Mouse (Mus musculus) spleen, adult 18-20 months (tissue): ENCODE data around the gene Rbfox3.
A peak's percentile ranks its signal among the peaks of the same experiment; 100 is the strongest.

ENCODE experiments used
- DNase-seq, 2 experiments: peaks; one replicate each; pipeline ENCODE4 v3.0.0; 2022; ENCODE audit warnings: mixed read lengths in 2 of 2

Rbfox3 gene

GRCm38 (mm10) chr11:118581019-118581418, 330.4 kb downstream of the Rbfox3 start:
- DNase-seq: no peak

GRCm38 (mm10) chr11:118579622-118580021, 331.8 kb downstream of the Rbfox3 start:
- DNase-seq: no peak

- no peak for DNase-seq
These were observed 334.1 kb downstream of the Rbfox3 start for GRCm38 (mm10) chr11:118577271-118577670.

GRCm38 (mm10) chr11:118576611-118577010, 334.8 kb downstream of the Rbfox3 start:
- DNase-seq: no peak

GRCm38 (mm10) chr11:118574418-118574817, 337.0 kb downstream of the Rbfox3 start:
- DNase-seq: no peak

- peak in 1 of 2 experiments; percentile 28 for DNase-seq
These were observed 337.8 kb downstream of the Rbfox3 start for GRCm38 (mm10) chr11:118573569-118573968.

GRCm38 (mm10) chr11:118573000-118573399, 338.4 kb downstream of the Rbfox3 start:
- DNase-seq: no peak

- DNase-seq: no peak
These were observed 341.2 kb downstream of the Rbfox3 start for GRCm38 (mm10) chr11:118570164-118570563.

GRCm38 (mm10) chr11:118569571-118570062, 341.8 kb downstream of the Rbfox3 start:
- DNase-seq: no peak

GRCm38 (mm10) chr11:118563877-118564276, 347.5 kb downstream of the Rbfox3 start:
- no peak for DNase-seq

- no peak for DNase-seq
These were observed 348.6 kb downstream of the Rbfox3 start for GRCm38 (mm10) chr11:118562847-118563246.

GRCm38 (mm10) chr11:118558193-118558592, 353.2 kb downstream of the Rbfox3 start:
- DNase-seq: no peak

GRCm38 (mm10) chr11:118555631-118556030, 355.8 kb downstream of the Rbfox3 start:
- no peak for DNase-seq

GRCm38 (mm10) chr11:118554542-118554941, 356.9 kb downstream of the Rbfox3 start:
- no peak for DNase-seq

- no peak for DNase-seq
These were observed 357.5 kb downstream of the Rbfox3 start for GRCm38 (mm10) chr11:118553926-118554325.

GRCm38 (mm10) chr11:118553001-118553400, 358.4 kb downstream of the Rbfox3 start:
- DNase-seq: no peak

- DNase-seq: no peak
These were observed 358.9 kb downstream of the Rbfox3 start for GRCm38 (mm10) chr11:118552478-118552877.

GRCm38 (mm10) chr11:118551705-118552104, 359.7 kb downstream of the Rbfox3 start:
- no peak for DNase-seq

- no peak for DNase-seq
These were observed 360.4 kb downstream of the Rbfox3 start for GRCm38 (mm10) chr11:118550773-118551520.

GRCm38 (mm10) chr11:118548242-118548641, 363.2 kb downstream of the Rbfox3 start:
- no peak for DNase-seq

- no peak for DNase-seq
These were observed 365.1 kb downstream of the Rbfox3 start for GRCm38 (mm10) chr11:118546269-118546668.

- DNase-seq: no peak
These were observed 365.7 kb downstream of the Rbfox3 start for GRCm38 (mm10) chr11:118545690-118546089.

- no peak for DNase-seq
These were observed 366.8 kb downstream of the Rbfox3 start for GRCm38 (mm10) chr11:118544564-118544963.

GRCm38 (mm10) chr11:118542906-118543305, 368.5 kb downstream of the Rbfox3 start:
- DNase-seq: no peak
